Mouse (Mus musculus) layer of hippocampus, postnatal 25 days (tissue): Measurements from ENCODE around the gene Polr2h. TPM values are rescaled to one million over a fixed set of nuclear protein-coding genes. Genes with fewer than 3 reads are reported as not detected.

Source experiments
- DNase-seq, 2 experiments: peaks; one replicate each; pipeline ENCODE4 v3.0.0; 2022; ENCODE audit warnings: mixed read lengths in 2 of 2, low spot score in 1 of 2; ENCODE audit errors: extremely low spot score in 1 of 2
- total RNA-seq, 2 experiments: library from RNA; stranded (reverse); gene quantifications; 2 replicates each; pipeline ENCODE4 v1.2.3; 2021

The Polr2h gene
- total RNA-seq, 2 experiments from 2014 or later = 24.8 to 26.2 TPM

- DNase-seq = no peak
Observed at GRCm38 (mm10) chr16:20757385-20757784, 39.9 kb downstream of the Polr2h start.

GRCm38 (mm10) chr16:20761681-20762080, 44.2 kb downstream of the Polr2h start:
- DNase-seq = peak in 1 of 2 experiments; percentile 73

GRCm38 (mm10) chr16:20765244-20765643, 47.8 kb downstream of the Polr2h start:
- peak in 1 of 2 experiments; percentile 32 for DNase-seq

Other genes starting within 250 kb of the Polr2h start
- 10 to 100 TPM; 46.0 to 53.3 TPM for gene Eif2b5, start 218.8 kb upstream of the Polr2h start, total RNA-seq
- gene Dvl3, start 200.7 kb upstream of the Polr2h start, total RNA-seq = 10 to 100 TPM; 57.2 to 68.3 TPM
- 100 to 1,000 TPM; 753 to 800 TPM for gene Ap2m1, start 182.2 kb upstream of the Polr2h start, total RNA-seq
- 10 to 100 TPM; 79.4 to 89.4 TPM for gene Abcf3, start 169.1 kb upstream of the Polr2h start, total RNA-seq
- 10 to 100 TPM; 22.8 to 24.2 TPM for gene Vwa5b2, start 128.2 kb upstream of the Polr2h start, total RNA-seq
- gene Eef1akmt4, start 106.1 kb upstream of the Polr2h start, total RNA-seq = 1 to 10 TPM; 2.7 to 3.1 TPM
- gene Gm49333, start 106.1 kb upstream of the Polr2h start, total RNA-seq = not detected
- gene Alg3, start 105.9 kb upstream of the Polr2h start, total RNA-seq = 10 to 100 TPM; 14.2 to 15.7 TPM
- gene Camk2n2, start 96.4 kb upstream of the Polr2h start, total RNA-seq = 10 to 100 TPM; 85.0 to 97.0 TPM
- gene Ece2, start 87.8 kb upstream of the Polr2h start, total RNA-seq = 10 to 100 TPM; 24.8 to 30.6 TPM
- gene Psmd2, start 66.0 kb upstream of the Polr2h start, total RNA-seq = 100 to 1,000 TPM; 220 to 240 TPM
- gene Eif4g1, start 49.4 kb upstream of the Polr2h start, total RNA-seq = 100 to 1,000 TPM; 289 to 306 TPM
- gene Fam131a, start 24.4 kb upstream of the Polr2h start, total RNA-seq = 100 to 1,000 TPM; 489 to 490 TPM
- gene Clcn2, start 81 bp downstream of the Polr2h start, total RNA-seq = 10 to 100 TPM; 63.8 to 76.4 TPM
- 10 to 100 TPM; 62.2 to 79.5 TPM for gene Chrd, start 15.5 kb downstream of the Polr2h start, total RNA-seq
- gene Thpo, start 16.8 kb downstream of the Polr2h start, total RNA-seq = 10 to 100 TPM in 1 of 2 experiments, 1 to 10 TPM in 1; 9.0 to 14.2 TPM